Comparison of ENCODE assay signal across 17 mouse cellular contexts in genomic region chr9:55432306-55433289, GRCm38 (mm10).
DNase-seq lines count a peak whose midpoint lies in the region; ATAC-seq lines count a peak whose summit lies in the region.
"Had no signal": no experiment of that assay in that cellular context is flagged by ENCODE, and none has a peak within 500 bp of the region (broad histone marks: within the 10 kb centered on the region; RNA-seq: fewer than 3 reads in every experiment).

No protein-coding gene starts in this region.

- no peak for ATAC-seq in hindbrain, embryonic 16.5 days
- no peak for ATAC-seq in limb, embryonic 13.5 days (ENCODE audit: low FRiP score, low read depth)

- H3K36me3 ChIP-seq in hindbrain, embryonic 10.5 days: no peaks in the 10 kb centered on the region
- peaks cover 2% of the 10 kb centered on the region; the same call in 1 of the 2 replicates for H3K36me3 ChIP-seq in hindbrain, embryonic 16.5 days (ENCODE audit: control insufficient read depth, insufficient read depth, low read length)
- H3K36me3 ChIP-seq in limb, embryonic 13.5 days: no peaks in the 10 kb centered on the region
- H3K36me3 ChIP-seq: G1E; lung, embryonic 15.5 days; midbrain, embryonic 12.5 days had no signal

- peaks cover 23% of the 10 kb centered on the region for H3K4me1 ChIP-seq in hindbrain, embryonic 10.5 days (replicated peaks)
- peaks cover 6% of the 10 kb centered on the region for H3K4me1 ChIP-seq in hindbrain, embryonic 16.5 days (ENCODE audit: control insufficient read depth, insufficient read depth, low read depth, low read length)
- peaks cover 29% of the 10 kb centered on the region for H3K4me1 ChIP-seq in limb, embryonic 13.5 days
- H3K4me1 ChIP-seq: lung, embryonic 15.5 days had no signal

- H3K27ac ChIP-seq in hindbrain, embryonic 10.5 days: peak overlapping the region; percentile 13; the same call in 1 of the 2 replicates
- no peak overlapping the region for H3K27ac ChIP-seq in hindbrain, embryonic 16.5 days (ENCODE audit: low read depth, low read length)
- peak overlapping the region; percentile 28; the same call in 1 of the 2 replicates for H3K27ac ChIP-seq in limb, embryonic 13.5 days
- H3K27ac ChIP-seq: gastrocnemius, adult 2 months; liver, embryonic 14.5 days; lung, embryonic 15.5 days; macrophage; midbrain, embryonic 12.5 days had no signal

- H3K9me3 ChIP-seq in hindbrain, embryonic 10.5 days: no peaks in the 10 kb centered on the region
- no peaks in the 10 kb centered on the region for H3K9me3 ChIP-seq in hindbrain, embryonic 16.5 days (ENCODE audit: control insufficient read depth, low read length)
- H3K9me3 ChIP-seq in limb, embryonic 13.5 days: no peaks in the 10 kb centered on the region
- H3K9me3 ChIP-seq: G1E; lung, embryonic 15.5 days; midbrain, embryonic 12.5 days had no signal

- DNase-seq in adrenal gland, adult (ENCODE audit: inconsistent age in 2 of 2, low spot score in 1 of 2): peak; percentile 42 to 73
- DNase-seq in adrenal gland, postnatal 10 days: no peak
- no peak for DNase-seq in hindbrain, embryonic 10.5 days (ENCODE audit: low spot score)
- DNase-seq in adrenal gland, postnatal 36 days: peak; percentile 53 to 59
- DNase-seq in thymus, postnatal 4 days: no peak
- DNase-seq in neural tube, embryonic 10.5 days (ENCODE audit: extremely low spot score, low spot score): no peak
- DNase-seq: gastrocnemius, adult 2 months; heart, adult 18-20 months; kidney, postnatal 4 days; thymus, postnatal 14 days had no signal

- H3K4me2 ChIP-seq in hindbrain, embryonic 16.5 days (ENCODE audit: low read length): no peak overlapping the region
- H3K4me2 ChIP-seq in limb, embryonic 13.5 days (replicated peaks): no peak overlapping the region
- H3K4me2 ChIP-seq: lung, embryonic 15.5 days; midbrain, embryonic 12.5 days had no signal

- H3K27me3 ChIP-seq in hindbrain, embryonic 10.5 days (ENCODE audit: insufficient read depth, poor library complexity, severe bottlenecking): peaks cover 19% of the 10 kb centered on the region
- no peaks in the 10 kb centered on the region for H3K27me3 ChIP-seq in hindbrain, embryonic 16.5 days (replicated peaks; ENCODE audit: control insufficient read depth, insufficient read depth, low read length)
- H3K27me3 ChIP-seq in limb, embryonic 13.5 days: peaks cover 7% of the 10 kb centered on the region; the same call in 1 of the 2 replicates
- H3K27me3 ChIP-seq: lung, embryonic 15.5 days had no signal

- H3K4me3 ChIP-seq in hindbrain, embryonic 10.5 days: no peak overlapping the region
- no peak overlapping the region for H3K4me3 ChIP-seq in hindbrain, embryonic 16.5 days (ENCODE audit: low read length)
- no peak overlapping the region for H3K4me3 ChIP-seq in limb, embryonic 13.5 days
- H3K4me3 ChIP-seq: gastrocnemius, adult 2 months; lung, embryonic 15.5 days; midbrain, embryonic 12.5 days had no signal

- 79% methylated on average over 14 of the region's 14 CpGs for WGBS in hindbrain, embryonic 10.5 days
- WGBS in hindbrain, embryonic 16.5 days: 73% methylated on average over 14 of the region's 14 CpGs
- 52% methylated on average over 14 of the region's 14 CpGs for WGBS in limb, embryonic 13.5 days

- no peak overlapping the region; the same call in 1 of the 2 replicates for H3K9ac ChIP-seq in hindbrain, embryonic 16.5 days (ENCODE audit: low read depth, low read length)
- H3K9ac ChIP-seq in limb, embryonic 13.5 days: no peak overlapping the region
- H3K9ac ChIP-seq: liver, embryonic 14.5 days; lung, embryonic 15.5 days; midbrain, embryonic 12.5 days had no signal

Comparison
In these comparisons a context has a peak if more than half of its experiments do, and no peak if none do; other contexts are left out.
1. DNase-seq: peak in adrenal gland, adult (2 of 2) and adrenal gland, postnatal 36 days (2 of 2); none in adrenal gland, postnatal 10 days (single experiment), hindbrain, embryonic 10.5 days (single experiment), thymus, postnatal 4 days (single experiment) and neural tube, embryonic 10.5 days (single experiment).